Mouse (Mus musculus) ES-E14 (cell line): ENCODE measurements around the gene Eps8l3. TPM values are rescaled to one million over a fixed set of nuclear protein-coding genes. Genes with fewer than 3 reads are reported as not detected.

Experiments
- DNase-seq: peaks from one replicate; pipeline ENCODE4 v3.0.0-alpha.2; 2013; ENCODE audit warnings: low read depth, low spot score
- H3K27ac ChIP-seq: 2 replicates; pipeline ENCODE4 v1.5.1; 2012; ENCODE audit warnings: low read depth, mild to moderate bottlenecking, low read length, moderate library complexity, mixed read lengths; ENCODE audit not compliant: poor library complexity, insufficient read depth, severe bottlenecking
- H3K36me3 ChIP-seq: 2 replicates; pipeline ENCODE4 v1.6.1; 2012; ENCODE audit warnings: mild to moderate bottlenecking, low read length, moderate library complexity, mixed read lengths; ENCODE audit not compliant: control insufficient read depth, poor library complexity, insufficient read depth, severe bottlenecking
- H3K4me1 ChIP-seq, 2 experiments: fragments of 150-350 bp in 1 of 2; sonication (generic) in 1 of 2; 2 replicates each; pipeline ENCODE4 v1.6.1; 2012; ENCODE audit warnings: low read length in 2 of 2, mild to moderate bottlenecking in 1 of 2, mixed read lengths in 1 of 2; ENCODE audit not compliant: control insufficient read depth in 2 of 2, insufficient read depth in 2 of 2, poor library complexity in 1 of 2
- H3K4me3 ChIP-seq, 2 experiments: fragments of 150-350 bp in 1 of 2; sonication (generic) in 1 of 2; 2 replicates each; pipeline ENCODE4 v1.5.1; 2012; ENCODE audit warnings: low read length in 2 of 2, low read depth in 1 of 2, mild to moderate bottlenecking in 1 of 2, mixed read lengths in 1 of 2; ENCODE audit not compliant: insufficient read depth in 1 of 2, poor library complexity in 1 of 2, severe bottlenecking in 1 of 2
- H3K9ac ChIP-seq: 2 replicates; pipeline ENCODE4 v1.6.1; 2012; ENCODE audit warnings: low read depth, mild to moderate bottlenecking, low read length, mixed read lengths; ENCODE audit not compliant: poor library complexity, insufficient read depth, severe bottlenecking
- H3K9me3 ChIP-seq: fragments of 150-350 bp; sonication (generic); 2 replicates; pipeline ENCODE4 v1.6.1; 2012; ENCODE audit warnings: low read depth, mild to moderate bottlenecking, low read length; ENCODE audit not compliant: control insufficient read depth, insufficient read depth
- CHD2 ChIP-seq: IDR thresholded peaks from 2 replicates; pipeline ENCODE4 v1.6.1; 2014; ENCODE audit warnings: mild to moderate bottlenecking, low read depth, low read length, inconsistent platforms
- HCFC1 ChIP-seq: IDR thresholded peaks from 2 replicates; pipeline ENCODE4 v1.6.1; 2012; ENCODE audit warnings: low read length, inconsistent platforms, borderline replicate concordance; ENCODE audit not compliant: insufficient read depth
- MAFK ChIP-seq: IDR thresholded peaks from 2 replicates; pipeline ENCODE4 v1.6.1; 2014; ENCODE audit warnings: mild to moderate bottlenecking, low read depth, low read length, inconsistent platforms; ENCODE audit not compliant: insufficient read depth
- ZC3H11A ChIP-seq: IDR thresholded peaks from 2 replicates; pipeline ENCODE4 v1.6.1; 2012; ENCODE audit warnings: low read depth, mild to moderate bottlenecking, inconsistent platforms, low read length, borderline replicate concordance
- ZNF384 ChIP-seq: IDR thresholded peaks from 2 replicates; pipeline ENCODE4 v1.6.1; 2012; ENCODE audit warnings: low read depth, low read length, inconsistent platforms
- in situ Hi-C, 2 experiments: fragments of 600-800 bp; cut with MboI; formaldehyde crosslinking; loops; one replicate each; pipeline ENCODE4 v1.15.1; 2025; ENCODE audit warnings: low sequenced_read_pairs in 2 of 2, inconsistent platforms in 1 of 2; ENCODE audit not compliant: unreplicated experiment in 2 of 2
- total RNA-seq: library from RNA; depleted of rRNA; stranded (reverse); fragments of 300-350 nt; gene quantifications from 2 replicates; pipeline ENCODE4 v1.2.3, GENCODE M21; 2012

Eps8l3 gene
- total RNA-seq, 1 experiment, result not detected

- in situ Hi-C loops, result no loop called here
- H3K36me3 ChIP-seq, result no peaks in the 10 kb centered on the region
- H3K4me3 ChIP-seq, result no peak overlapping the region
- TF ChIP-seq MAFK (no peak), ZNF384 (no peak), HCFC1 (no peak), CHD2 (no peak), ZC3H11A (no peak)
- DNase-seq, result no peak
- no peak overlapping the region for H3K27ac ChIP-seq
- no peaks in the 10 kb centered on the region for H3K9me3 ChIP-seq
- H3K4me1 ChIP-seq, result peaks cover 0 to 12% of the 10 kb centered on the region in 2 experiments; a peak in 2 of 4 replicates
- H3K9ac ChIP-seq, result no peak overlapping the region
These were observed 27.4 kb upstream of the Eps8l3 start for GRCm38 (mm10) chr3:107849693-107850031.

- H3K4me1 ChIP-seq, result peaks cover 0 to 12% of the 10 kb centered on the region in 2 experiments; a peak in 2 of 4 replicates
- H3K36me3 ChIP-seq, result no peaks in the 10 kb centered on the region
- H3K9me3 ChIP-seq, result no peaks in the 10 kb centered on the region
- H3K4me3 ChIP-seq, result peak overlapping the region in 1 of 2 experiments; percentile 13; a peak in 1 of 4 replicates
- no peak for DNase-seq
- in situ Hi-C loops, result no loop called here
- H3K9ac ChIP-seq, result no peak overlapping the region
- H3K27ac ChIP-seq, result 0 out of 2 replicates have a peak overlapping the region, but pooled peaks have one; percentile 0
- no peak for TF ChIP-seq ZC3H11A
- TF ChIP-seq MAFK, result peak; percentile 68; the same call in 1 of the 2 replicates
These were observed 26.5 kb upstream of the Eps8l3 start for GRCm38 (mm10) chr3:107850418-107851031.

DNA sequence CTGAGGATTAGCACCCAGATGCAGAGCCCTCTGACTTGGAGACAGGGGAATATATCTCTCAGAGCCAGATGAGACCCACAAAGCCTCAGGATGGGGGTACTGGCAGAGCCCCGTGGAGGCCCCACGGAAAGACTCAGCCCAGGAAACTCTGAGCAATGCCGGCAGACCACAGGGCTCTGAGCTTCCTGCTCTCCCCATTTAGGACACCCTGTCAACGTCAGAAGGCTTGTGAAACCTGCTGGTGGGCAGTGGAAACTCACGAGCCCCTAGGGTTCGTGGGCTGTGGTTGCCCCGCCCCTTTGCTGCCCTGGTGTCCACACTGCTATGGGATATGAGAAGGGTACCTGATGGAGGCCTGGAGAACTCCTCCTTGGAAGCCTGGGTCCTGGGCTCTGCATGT is 24.2 kb upstream of the Eps8l3 start:
- H3K4me3 ChIP-seq, result no peak overlapping the region
- no peak for TF ChIP-seq HCFC1
- TF ChIP-seq CHD2, result no peak
- no peak for TF ChIP-seq ZNF384
- peaks cover 0 to 12% of the 10 kb centered on the region in 2 experiments; a peak in 2 of 4 replicates for H3K4me1 ChIP-seq
- no peak for DNase-seq
- H3K9ac ChIP-seq, result no peak overlapping the region
- no peak overlapping the region for H3K27ac ChIP-seq
- in situ Hi-C loops, result no loop called here
- H3K9me3 ChIP-seq, result no peaks in the 10 kb centered on the region
- H3K36me3 ChIP-seq, result no peaks in the 10 kb centered on the region

GRCm38 (mm10) chr3:107853232-107854181 is 23.5 kb upstream of the Eps8l3 start:
- TF ChIP-seq ZNF384 (no peak), MAFK (no peak), HCFC1 (no peak), CHD2 (no peak), ZC3H11A (no peak)
- no peak for DNase-seq
- no peaks in the 10 kb centered on the region for H3K36me3 ChIP-seq
- H3K9me3 ChIP-seq, result no peaks in the 10 kb centered on the region
- H3K9ac ChIP-seq, result no peak overlapping the region
- in situ Hi-C loops, result no loop called here
- H3K27ac ChIP-seq, result no peak overlapping the region
- peaks cover 0 to 12% of the 10 kb centered on the region in 2 experiments; a peak in 2 of 4 replicates for H3K4me1 ChIP-seq
- H3K4me3 ChIP-seq, result no peak overlapping the region
